Mouse (Mus musculus): ENCODE measurements at regions not wholly inside any gene's neighbourhood (a gene's known extent, or its start where the extent isn't known, plus 50 kb on each side); places are given as distances from the start of the nearest gene placed in this dataset.

GRCm38 (mm10) chr7:136214415-136214814, 498.3 kb upstream of the Mki67 start:
- H3K27ac ChIP-seq, result peak overlapping the region; percentile 85
- peaks cover 11% of the 10 kb centered on the region for H3K27me3 ChIP-seq
- H3K36me3 ChIP-seq, result no peaks in the 10 kb centered on the region
- ATAC-seq (replicated peaks; ENCODE audit: low FRiP score), result peak; percentile 62
- H3K4me1 ChIP-seq, result peaks cover 36% of the 10 kb centered on the region
- H3K4me2 ChIP-seq, result no peak overlapping the region
- H3K9ac ChIP-seq, result no peak overlapping the region
- 27% methylated on average over 4 of the region's 4 CpGs for WGBS
- no peaks in the 10 kb centered on the region for H3K9me3 ChIP-seq (replicated peaks)
- no peak overlapping the region for H3K4me3 ChIP-seq (replicated peaks)

- no peaks in the 10 kb centered on the region for H3K36me3 ChIP-seq
Observed at GRCm38 (mm10) chr7:136216734-136217133, 500.6 kb upstream of the Mki67 start.

GRCm38 (mm10) chr7:136219564-136220244, 503.5 kb upstream of the Mki67 start:
- no peaks in the 10 kb centered on the region for H3K36me3 ChIP-seq
- peak overlapping the region; percentile 83 for H3K27ac ChIP-seq
- H3K4me2 ChIP-seq, result no peak overlapping the region
- ATAC-seq (replicated peaks; ENCODE audit: low FRiP score), result no peak
- WGBS, result 17% methylated on average over 14 of the region's 14 CpGs
- no peak overlapping the region for H3K4me3 ChIP-seq (replicated peaks)
- peaks cover 11% of the 10 kb centered on the region for H3K27me3 ChIP-seq
- no peaks in the 10 kb centered on the region for H3K9me3 ChIP-seq (replicated peaks)
- no peak overlapping the region for H3K9ac ChIP-seq
- peaks cover 29% of the 10 kb centered on the region for H3K4me1 ChIP-seq

More at GRCm38 (mm10) chr7:136216734-136217133, 500.6 kb upstream of the Mki67 start:
- ATAC-seq (replicated peaks; ENCODE audit: low FRiP score), result no peak
- Histone ChIP-seq H3K4me1 (peaks cover 46% of the 10 kb centered on the region), H3K4me2 (no peak overlapping the region), H3K9ac (no peak overlapping the region), H3K4me3 (replicated peaks) (no peak overlapping the region), H3K9me3 (replicated peaks) (no peaks in the 10 kb centered on the region), H3K27ac (no peak overlapping the region), H3K27me3 (peaks cover 11% of the 10 kb centered on the region)

GRCm38 (mm10) chr7:136220245-136221167, 504.3 kb upstream of the Mki67 start:
- Histone ChIP-seq H3K27ac (peak overlapping the region; percentile 83), H3K9me3 (replicated peaks) (no peaks in the 10 kb centered on the region), H3K27me3 (peaks cover 11% of the 10 kb centered on the region), H3K36me3 (no peaks in the 10 kb centered on the region), H3K9ac (no peak overlapping the region), H3K4me1 (peaks cover 22% of the 10 kb centered on the region), H3K4me2 (no peak overlapping the region), H3K4me3 (replicated peaks) (no peak overlapping the region)
- ATAC-seq (replicated peaks; ENCODE audit: low FRiP score), result peak; percentile 81
- 23% methylated on average over 5 of the region's 5 CpGs for WGBS

GRCm38 (mm10) chr7:136221620-136222019, 505.5 kb upstream of the Mki67 start:
- Histone ChIP-seq H3K4me3 (replicated peaks) (no peak overlapping the region), H3K4me2 (no peak overlapping the region), H3K36me3 (no peaks in the 10 kb centered on the region), H3K9ac (no peak overlapping the region), H3K27me3 (peaks cover 11% of the 10 kb centered on the region), H3K9me3 (replicated peaks) (no peaks in the 10 kb centered on the region), H3K27ac (no peak overlapping the region), H3K4me1 (peaks cover 22% of the 10 kb centered on the region)
- no peak for ATAC-seq (replicated peaks; ENCODE audit: low FRiP score)
- 92% methylated on average over 7 of the region's 7 CpGs for WGBS

GRCm38 (mm10) chr7:136226031-136226430, 509.9 kb upstream of the Mki67 start:
- no peak overlapping the region for H3K4me3 ChIP-seq (replicated peaks)
- no peaks in the 10 kb centered on the region for H3K4me1 ChIP-seq
- H3K27me3 ChIP-seq, result 0 out of 2 replicates have a peak, but pooled peaks cover 3% of the 10 kb centered on the region
- ATAC-seq (replicated peaks; ENCODE audit: low FRiP score), result no peak
- no peaks in the 10 kb centered on the region for H3K9me3 ChIP-seq (replicated peaks)
- no peak overlapping the region for H3K27ac ChIP-seq
- WGBS, result 66% methylated on average over 7 of the region's 7 CpGs
- no peaks in the 10 kb centered on the region for H3K36me3 ChIP-seq
- H3K4me2 ChIP-seq, result no peak overlapping the region
- no peak overlapping the region for H3K9ac ChIP-seq

- WGBS, result 55% methylated on average over 2 of the region's 2 CpGs
- no peak for ATAC-seq (replicated peaks; ENCODE audit: low FRiP score)
- Histone ChIP-seq H3K4me2 (no peak overlapping the region), H3K4me1 (peaks cover 4% of the 10 kb centered on the region; the same call in 1 of the 2 replicates), H3K9ac (no peak overlapping the region), H3K27me3 (0 out of 2 replicates have a peak, but pooled peaks cover 3% of the 10 kb centered on the region), H3K36me3 (no peaks in the 10 kb centered on the region), H3K4me3 (replicated peaks) (no peak overlapping the region), H3K27ac (0 out of 2 replicates have a peak overlapping the region, but pooled peaks have one; percentile 14), H3K9me3 (replicated peaks) (no peaks in the 10 kb centered on the region)
Observed at GRCm38 (mm10) chr7:136228331-136228730, 512.2 kb upstream of the Mki67 start.

- Histone ChIP-seq H3K9ac (no peak overlapping the region), H3K27ac (no peak overlapping the region), H3K36me3 (no peaks in the 10 kb centered on the region), H3K27me3 (0 out of 2 replicates have a peak, but pooled peaks cover 3% of the 10 kb centered on the region), H3K9me3 (replicated peaks) (no peaks in the 10 kb centered on the region), H3K4me1 (peaks cover 4% of the 10 kb centered on the region; the same call in 1 of the 2 replicates), H3K4me2 (no peak overlapping the region), H3K4me3 (replicated peaks) (no peak overlapping the region)
- 66% methylated on average over 11 of the region's 11 CpGs for WGBS
- ATAC-seq (replicated peaks; ENCODE audit: low FRiP score), result no peak
Observed at GRCm38 (mm10) chr7:136229592-136229991, 513.4 kb upstream of the Mki67 start.

GRCm38 (mm10) chr7:136232177-136232576, 516.0 kb upstream of the Mki67 start:
- Histone ChIP-seq H3K9me3 (replicated peaks) (no peaks in the 10 kb centered on the region), H3K4me2 (no peak overlapping the region), H3K9ac (no peak overlapping the region), H3K4me3 (replicated peaks) (no peak overlapping the region), H3K27me3 (0 out of 2 replicates have a peak, but pooled peaks cover 3% of the 10 kb centered on the region), H3K27ac (no peak overlapping the region), H3K4me1 (peaks cover 20% of the 10 kb centered on the region), H3K36me3 (no peaks in the 10 kb centered on the region)
- no peak for ATAC-seq (replicated peaks; ENCODE audit: low FRiP score)
- WGBS, result 86% methylated on average over 4 of the region's 4 CpGs

- H3K9ac ChIP-seq, result no peak overlapping the region
- H3K4me2 ChIP-seq, result no peak overlapping the region
- no peaks in the 10 kb centered on the region for H3K36me3 ChIP-seq
- no peaks in the 10 kb centered on the region for H3K9me3 ChIP-seq (replicated peaks)
- 0 out of 2 replicates have a peak, but pooled peaks have one; percentile 9 for ATAC-seq (replicated peaks; ENCODE audit: low FRiP score)
- no peak overlapping the region for H3K4me3 ChIP-seq (replicated peaks)
- H3K27me3 ChIP-seq, result no peaks in the 10 kb centered on the region; the same call in 1 of the 2 replicates
- H3K27ac ChIP-seq, result no peak overlapping the region
- H3K4me1 ChIP-seq, result peaks cover 20% of the 10 kb centered on the region
- WGBS, result 37% methylated on average over 2 of the region's 2 CpGs
Observed at GRCm38 (mm10) chr7:136235563-136235962, 519.4 kb upstream of the Mki67 start.

GRCm38 (mm10) chr7:136236391-136236790, 520.2 kb upstream of the Mki67 start:
- no peaks in the 10 kb centered on the region for H3K36me3 ChIP-seq
- WGBS, result 43% methylated on average over 10 of the region's 10 CpGs
- no peak overlapping the region for H3K4me3 ChIP-seq (replicated peaks)
- H3K4me2 ChIP-seq, result no peak overlapping the region
- no peaks in the 10 kb centered on the region; the same call in 1 of the 2 replicates for H3K27me3 ChIP-seq
- no peak overlapping the region for H3K27ac ChIP-seq
- no peak for ATAC-seq (replicated peaks; ENCODE audit: low FRiP score)
- H3K9me3 ChIP-seq (replicated peaks), result no peaks in the 10 kb centered on the region
- peaks cover 20% of the 10 kb centered on the region for H3K4me1 ChIP-seq
- H3K9ac ChIP-seq, result no peak overlapping the region

- Histone ChIP-seq H3K36me3 (no peaks in the 10 kb centered on the region), H3K27ac (no peak overlapping the region), H3K9me3 (replicated peaks) (no peaks in the 10 kb centered on the region), H3K4me2 (no peak overlapping the region), H3K27me3 (peaks cover 3% of the 10 kb centered on the region; the same call in 1 of the 2 replicates), H3K4me3 (replicated peaks) (no peak overlapping the region), H3K9ac (no peak overlapping the region), H3K4me1 (no peaks in the 10 kb centered on the region)
- no peak for ATAC-seq (replicated peaks; ENCODE audit: low FRiP score)
- WGBS, result 66% methylated on average over 6 of the region's 6 CpGs
Observed at GRCm38 (mm10) chr7:136265691-136266090, 549.5 kb upstream of the Mki67 start.
